Mouse (Mus musculus) lung, embryonic 16.5 days (tissue): ENCODE measurements at regions not wholly inside any gene's neighbourhood (a gene's known extent, or its start where the extent isn't known, plus 50 kb on each side); places are given as distances from the start of the nearest gene placed in this dataset.

ENCODE experiments used
- ATAC-seq: fragments of 200-750 bp; cut with Nextera tagmentation; 2 replicates; pipeline ENCODE4 v1.8.0; 2017; ENCODE audit warnings: low read depth, mild to moderate bottlenecking, moderate library complexity
- H3K27ac ChIP-seq: fragments of 300-500 bp; sonication (generic); 2 replicates; pipeline ENCODE4 v1.5.1; 2014; ENCODE audit warnings: mild to moderate bottlenecking, control low read depth, low read length
- H3K27me3 ChIP-seq: fragments of 300-500 bp; sonication (generic); 2 replicates; pipeline ENCODE4 v1.6.1; 2014; ENCODE audit warnings: low read depth, low read length, mixed read lengths; ENCODE audit not compliant: control insufficient read depth, insufficient read depth
- H3K36me3 ChIP-seq: fragments of 300-500 bp; sonication (generic); 2 replicates; pipeline ENCODE4 v1.6.1; 2014; ENCODE audit warnings: low read length; ENCODE audit not compliant: control insufficient read depth, insufficient read depth
- H3K4me1 ChIP-seq: fragments of 300-500 bp; sonication (generic); replicated peaks from 2 replicates; pipeline ENCODE4 v1.6.1; 2014; ENCODE audit warnings: low read length, mixed read lengths; ENCODE audit not compliant: control insufficient read depth, insufficient read depth
- H3K4me2 ChIP-seq: fragments of 300-500 bp; sonication (generic); 2 replicates; pipeline ENCODE4 v1.6.1; 2014; ENCODE audit warnings: low read depth, low read length, control low read depth
- H3K4me3 ChIP-seq: fragments of 300-500 bp; sonication (generic); 2 replicates; pipeline ENCODE4 v1.5.1; 2014; ENCODE audit warnings: mild to moderate bottlenecking, low read length, control low read depth
- H3K9ac ChIP-seq: fragments of 300-500 bp; sonication (generic); 2 replicates; pipeline ENCODE4 v1.6.1; 2014; ENCODE audit warnings: low read length, control low read depth
- H3K9me3 ChIP-seq: fragments of 300-500 bp; sonication (generic); 2 replicates; pipeline ENCODE4 v1.6.1; 2016; ENCODE audit warnings: low read length; ENCODE audit not compliant: control insufficient read depth
- WGBS: fragments of 180-500 bp; shearing (Covaris S2); extraction: QIAGEN DNeasy Blood & Tissue Kit; methylation state at CpG from one replicate; pipeline ENCODE4 v1.1.7; 2014; 5-methylcytosine and 5-hydroxymethylcytosine counted together

DNA sequence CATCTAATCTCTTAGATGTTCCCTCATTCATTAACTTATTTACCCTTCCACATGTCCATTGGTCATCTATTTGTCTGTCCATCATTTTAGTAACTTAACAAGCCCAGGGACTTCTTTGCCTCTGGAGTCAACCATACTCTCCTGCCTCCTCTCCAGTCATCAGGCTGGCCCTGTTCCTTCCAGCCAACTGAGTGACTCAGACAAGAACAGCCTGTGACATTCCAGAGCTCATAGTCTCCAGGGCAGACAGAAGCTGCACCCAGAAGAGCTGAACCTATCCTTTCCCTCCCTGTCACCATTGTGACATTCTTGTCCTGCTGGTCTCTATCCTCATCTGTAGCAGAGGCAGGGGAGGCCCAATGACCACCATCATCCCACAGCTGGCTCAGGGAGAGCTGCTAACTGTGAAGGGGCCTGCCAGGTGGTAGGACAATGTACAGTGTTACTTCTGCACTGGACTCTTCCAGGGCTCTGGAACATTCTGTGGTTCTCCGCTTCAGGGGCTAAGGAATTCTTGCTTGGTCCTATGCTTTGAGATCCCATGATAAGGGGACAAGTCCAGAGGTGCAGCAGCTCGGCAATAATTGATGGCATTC is 100.2 kb downstream of the 1810010D01Rik start:
- 79% methylated on average over 2 of the region's 2 CpGs for WGBS
- no peaks in the 10 kb centered on the region for H3K27me3 ChIP-seq
- H3K4me2 ChIP-seq: no peak overlapping the region
- no peak overlapping the region for H3K9ac ChIP-seq
- H3K4me3 ChIP-seq: no peak overlapping the region
- H3K4me1 ChIP-seq: peaks cover 30% of the 10 kb centered on the region
- no peak for ATAC-seq
- H3K36me3 ChIP-seq: no peaks in the 10 kb centered on the region
- H3K9me3 ChIP-seq: no peaks in the 10 kb centered on the region
- H3K27ac ChIP-seq: no peak overlapping the region

DNA sequence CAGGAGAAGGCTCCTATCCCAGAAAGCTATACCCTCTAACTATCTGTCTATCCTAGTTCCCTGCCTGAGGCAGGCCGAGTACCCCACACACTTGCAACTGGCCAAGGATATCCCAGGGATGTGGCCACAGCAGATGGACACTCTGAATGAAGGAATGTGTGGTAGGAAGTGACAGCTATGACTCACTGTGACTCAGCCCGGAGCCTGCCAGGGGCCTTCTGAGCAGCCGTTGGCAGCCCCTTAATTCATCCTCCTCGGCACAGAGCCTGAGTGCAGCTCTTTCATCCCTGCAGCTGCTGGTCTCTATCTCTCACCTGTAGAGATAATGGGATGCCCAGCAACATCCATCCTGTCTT is 101.4 kb downstream of the 1810010D01Rik start:
- Histone ChIP-seq H3K4me1 (peaks cover 26% of the 10 kb centered on the region), H3K9me3 (no peaks in the 10 kb centered on the region)
- 39% methylated on average over 4 of the region's 4 CpGs for WGBS

DNA sequence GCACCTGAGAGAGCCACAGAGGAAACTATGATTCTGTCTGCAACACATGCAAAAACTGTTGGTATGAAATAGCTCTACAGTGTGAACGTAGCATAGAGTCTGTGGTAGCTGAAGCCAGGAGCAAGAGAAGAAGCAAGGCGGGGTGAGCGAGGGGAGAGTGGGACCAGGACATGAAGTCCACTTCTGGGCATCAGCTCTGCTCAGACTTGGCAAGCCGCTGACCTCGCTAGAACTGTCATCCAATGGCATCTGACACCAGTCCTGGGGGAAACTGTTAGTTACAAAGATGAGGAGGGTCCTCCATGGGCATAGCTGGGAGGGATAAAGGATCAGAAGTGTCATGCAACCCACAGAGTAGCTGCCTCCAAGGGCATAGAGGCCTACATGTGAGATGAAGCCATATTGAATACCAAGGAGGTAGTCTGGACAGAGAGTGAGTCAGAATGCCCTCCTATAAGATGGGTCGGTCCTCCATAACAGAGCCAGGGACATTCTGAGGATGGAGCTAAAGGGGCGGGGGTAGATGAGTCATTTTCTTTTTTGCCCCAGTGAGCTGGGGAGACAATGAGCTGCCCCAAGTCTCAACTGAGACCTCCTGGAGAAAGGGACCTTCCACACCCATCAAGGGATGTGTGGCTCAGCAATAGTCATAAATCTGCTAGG is 102.0 kb downstream of the 1810010D01Rik start:
- Histone ChIP-seq H3K9ac (no peak overlapping the region), H3K9me3 (no peaks in the 10 kb centered on the region), H3K27me3 (no peaks in the 10 kb centered on the region), H3K36me3 (no peaks in the 10 kb centered on the region), H3K4me1 (peaks cover 21% of the 10 kb centered on the region), H3K4me3 (no peak overlapping the region), H3K4me2 (no peak overlapping the region), H3K27ac (no peak overlapping the region)
- no peak for ATAC-seq
- WGBS: 84% methylated on average over 7 of the region's 7 CpGs

More for the DNA sequence above, 101.4 kb downstream of the 1810010D01Rik start:
- no peak overlapping the region for H3K4me2 ChIP-seq
- H3K27me3 ChIP-seq: no peaks in the 10 kb centered on the region
- H3K4me3 ChIP-seq: no peak overlapping the region
- H3K9ac ChIP-seq: no peak overlapping the region
- no peak for ATAC-seq
- no peak overlapping the region for H3K27ac ChIP-seq
- H3K36me3 ChIP-seq: no peaks in the 10 kb centered on the region

DNA sequence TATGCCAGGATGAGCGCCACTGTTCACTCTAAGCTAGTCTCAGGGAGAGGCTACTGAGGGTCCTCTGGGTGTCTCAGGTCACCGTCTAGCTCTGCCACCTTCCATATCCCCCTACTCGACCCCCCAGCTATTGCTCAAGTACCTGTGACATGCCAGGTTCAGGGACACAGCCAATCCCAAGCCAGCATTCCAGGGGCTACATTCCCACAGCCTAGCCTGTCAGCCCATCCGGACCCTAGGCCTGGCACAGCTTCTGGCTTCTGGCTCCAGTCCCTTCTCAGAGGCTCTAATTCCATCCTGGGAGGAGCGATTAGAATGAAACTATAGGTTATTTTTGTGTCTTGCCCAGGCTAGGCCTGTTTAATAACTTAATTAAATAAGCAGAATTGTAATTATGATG is 105.2 kb downstream of the 1810010D01Rik start:
- H3K9me3 ChIP-seq: no peaks in the 10 kb centered on the region
- H3K9ac ChIP-seq: no peak overlapping the region
- no peaks in the 10 kb centered on the region for H3K27me3 ChIP-seq
- H3K4me2 ChIP-seq: no peak overlapping the region
- H3K27ac ChIP-seq: no peak overlapping the region; the same call in 1 of the 2 replicates
- WGBS: 55% methylated on average over 5 of the region's 5 CpGs
- peaks cover 14% of the 10 kb centered on the region for H3K4me1 ChIP-seq
- H3K36me3 ChIP-seq: no peaks in the 10 kb centered on the region
- H3K4me3 ChIP-seq: no peak overlapping the region
- peak; percentile 13; the same call in 1 of the 2 replicates for ATAC-seq

DNA sequence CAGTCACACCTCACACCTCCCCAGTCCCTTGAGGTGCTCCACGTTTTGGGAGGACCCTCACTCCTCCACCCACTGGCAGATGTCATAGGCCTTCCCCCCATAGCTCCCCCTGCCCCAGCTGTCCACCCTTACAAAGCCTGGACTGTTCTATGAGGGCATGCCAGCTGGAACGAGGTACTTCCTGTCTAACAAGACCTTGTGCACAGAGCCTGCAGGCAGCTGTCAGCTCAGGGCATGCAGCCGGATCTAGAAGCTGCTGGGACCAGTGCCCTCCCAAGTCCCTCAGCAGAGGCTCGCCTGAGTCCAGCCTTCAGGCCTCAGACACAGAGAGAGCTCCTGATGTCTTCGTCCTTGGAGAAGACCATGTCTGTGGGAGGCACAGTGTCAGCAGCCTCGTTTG is 105.7 kb downstream of the 1810010D01Rik start:
- H3K9me3 ChIP-seq: no peaks in the 10 kb centered on the region
- ATAC-seq: peak; percentile 92
- WGBS: 27% methylated on average over 6 of the region's 6 CpGs
- no peaks in the 10 kb centered on the region for H3K27me3 ChIP-seq
- H3K4me2 ChIP-seq: no peak overlapping the region
- peak overlapping the region; percentile 11; the same call in 1 of the 2 replicates for H3K9ac ChIP-seq
- no peak overlapping the region for H3K4me3 ChIP-seq
- no peak overlapping the region for H3K27ac ChIP-seq
- no peaks in the 10 kb centered on the region for H3K36me3 ChIP-seq
- peaks cover 14% of the 10 kb centered on the region for H3K4me1 ChIP-seq

DNA sequence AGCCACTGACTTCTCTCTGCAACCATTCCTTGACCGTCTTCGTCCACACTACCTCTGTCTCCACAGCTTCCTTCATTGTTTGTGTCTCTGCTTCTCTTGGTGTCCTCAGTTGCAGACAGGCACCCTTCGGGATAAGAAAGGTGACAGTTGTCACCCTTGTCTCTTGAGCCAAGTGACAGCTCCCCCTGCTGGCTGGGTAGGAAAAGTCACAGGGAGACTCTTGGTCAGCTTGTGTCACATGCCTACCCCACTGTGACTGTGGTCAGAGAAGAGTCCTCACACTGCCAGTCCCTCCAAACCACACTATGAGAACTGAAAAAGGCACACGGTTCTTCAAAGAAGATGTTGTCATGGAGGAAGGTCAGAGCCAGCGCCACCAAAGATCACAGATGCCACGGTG is 109.6 kb downstream of the 1810010D01Rik start:
- Histone ChIP-seq H3K36me3 (no peaks in the 10 kb centered on the region), H3K27ac (no peak overlapping the region), H3K4me1 (peaks cover 12% of the 10 kb centered on the region), H3K9ac (no peak overlapping the region), H3K9me3 (no peaks in the 10 kb centered on the region), H3K4me2 (no peak overlapping the region), H3K27me3 (no peaks in the 10 kb centered on the region), H3K4me3 (no peak overlapping the region)
- ATAC-seq: no peak
- 78% methylated on average over 6 of the region's 6 CpGs for WGBS

DNA sequence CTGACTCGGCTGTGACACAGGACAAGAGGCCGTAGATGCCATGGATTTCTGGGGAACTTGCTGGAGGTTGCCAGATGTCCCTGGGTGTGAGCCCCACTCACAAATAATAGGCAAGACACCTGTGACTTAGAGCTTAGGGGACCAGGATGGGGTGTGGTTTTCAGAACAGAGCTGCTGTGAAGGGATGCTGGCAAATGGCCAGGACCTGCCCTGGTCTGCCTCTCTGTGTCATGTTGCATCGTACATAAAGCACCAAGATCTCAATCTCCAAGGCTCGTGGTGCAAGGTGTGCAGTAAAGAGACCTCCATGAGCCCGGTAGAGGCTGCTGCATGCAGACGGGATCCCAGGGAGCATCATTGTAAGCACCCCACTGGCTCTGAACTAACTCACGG is 113.8 kb downstream of the 1810010D01Rik start:
- Histone ChIP-seq H3K4me2 (no peak overlapping the region), H3K27me3 (no peaks in the 10 kb centered on the region), H3K27ac (no peak overlapping the region), H3K4me3 (no peak overlapping the region), H3K36me3 (no peaks in the 10 kb centered on the region), H3K9ac (no peak overlapping the region), H3K9me3 (no peaks in the 10 kb centered on the region), H3K4me1 (no peaks in the 10 kb centered on the region; the same call in 1 of the 2 replicates)
- 60% methylated on average over 7 of the region's 7 CpGs for WGBS
- no peak for ATAC-seq

DNA sequence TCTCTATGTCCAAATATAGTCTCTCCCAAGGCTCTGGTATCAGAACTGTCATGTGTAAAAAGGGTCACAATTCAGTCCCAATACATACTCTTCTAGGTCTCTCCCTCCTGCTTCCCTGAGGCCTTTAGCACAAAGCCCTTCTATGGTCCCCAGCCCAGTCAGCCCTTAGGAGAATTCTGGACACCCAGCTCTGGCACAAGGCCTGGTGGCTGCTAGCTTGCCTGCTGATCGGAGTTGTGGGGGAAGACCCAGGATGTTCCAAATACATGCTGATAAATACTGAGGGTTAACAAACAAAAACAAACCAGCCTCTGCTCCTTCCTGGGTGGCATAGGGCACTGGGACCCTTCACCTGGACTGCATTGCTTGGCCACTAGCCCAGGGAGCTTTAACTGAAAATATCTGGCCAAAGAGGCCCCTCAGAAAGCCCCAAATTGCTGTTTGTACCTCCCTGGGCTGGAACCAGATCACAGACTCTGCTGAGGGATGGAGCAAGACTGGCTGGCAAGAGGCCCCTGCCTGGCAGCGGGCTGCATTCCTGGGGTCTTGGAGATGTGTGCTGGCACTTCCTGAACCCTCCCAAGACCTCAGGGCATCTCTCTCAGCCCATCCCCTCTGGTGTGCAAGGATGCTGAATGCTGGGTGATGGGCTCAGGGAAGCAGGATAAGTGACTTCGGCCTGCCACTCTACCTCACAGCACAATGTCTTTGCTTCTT is 114.3 kb downstream of the 1810010D01Rik start:
- Histone ChIP-seq H3K4me2 (no peak overlapping the region), H3K27ac (no peak overlapping the region), H3K27me3 (no peaks in the 10 kb centered on the region), H3K4me1 (no peaks in the 10 kb centered on the region; the same call in 1 of the 2 replicates), H3K9ac (no peak overlapping the region), H3K36me3 (no peaks in the 10 kb centered on the region), H3K9me3 (no peaks in the 10 kb centered on the region), H3K4me3 (no peak overlapping the region)
- 59% methylated on average over 3 of the region's 3 CpGs for WGBS
- ATAC-seq: no peak

DNA sequence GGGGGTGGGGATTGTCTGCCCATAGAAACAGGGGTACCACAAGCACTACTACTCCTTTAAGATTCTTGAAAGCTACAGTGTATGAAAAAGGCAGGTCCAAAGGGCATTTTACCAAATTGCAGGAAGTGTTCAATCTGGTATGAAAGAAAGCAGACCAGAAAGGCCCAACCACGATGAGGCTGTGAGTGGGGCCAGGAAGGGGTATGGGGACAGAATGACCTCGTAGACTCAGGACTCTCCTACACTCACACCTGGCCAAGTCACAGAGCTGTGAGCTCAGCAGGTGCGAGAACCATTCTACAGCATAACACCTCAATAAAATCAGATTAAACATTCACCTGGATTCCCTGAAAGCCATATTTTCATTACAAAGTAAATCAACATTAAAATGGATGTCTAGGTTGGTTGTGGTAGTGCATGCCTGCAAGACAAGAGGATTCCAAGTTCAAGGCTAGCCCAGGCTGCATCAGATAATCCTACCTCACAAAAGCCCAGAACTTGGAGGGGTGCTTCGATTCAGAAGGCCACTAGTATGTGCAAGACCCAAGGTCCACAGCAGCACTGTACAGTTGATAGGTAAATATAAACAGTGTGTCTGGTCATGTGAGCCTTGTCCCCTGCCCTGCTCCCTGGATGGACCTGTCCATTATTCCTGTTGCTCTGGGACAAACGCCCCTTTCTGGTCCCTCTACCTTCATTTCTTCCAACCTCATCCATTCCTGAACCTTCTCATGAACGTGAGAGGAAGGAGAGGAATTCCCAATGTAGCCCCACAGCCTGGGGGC is 115.3 kb downstream of the 1810010D01Rik start:
- Histone ChIP-seq H3K27ac (no peak overlapping the region), H3K9ac (no peak overlapping the region), H3K4me3 (no peak overlapping the region), H3K9me3 (no peaks in the 10 kb centered on the region), H3K36me3 (no peaks in the 10 kb centered on the region), H3K4me1 (no peaks in the 10 kb centered on the region; the same call in 1 of the 2 replicates), H3K4me2 (no peak overlapping the region), H3K27me3 (no peaks in the 10 kb centered on the region)
- no peak for ATAC-seq
- WGBS: 70% methylated on average over 6 of the region's 6 CpGs
